Mouse (Mus musculus) inflammation-experienced regulatory T-cells (primary cell): ENCODE measurements around the gene Mcts1. TPM values are rescaled to one million over a fixed set of nuclear protein-coding genes. Genes with fewer than 3 reads are reported as not detected.

Experiments used
- polyA plus RNA-seq, 2 experiments: library from polyadenylated mRNA; unstranded; fragments of 100-300 nt; shearing (Covaris generic); gene quantifications; one replicate each; pipeline ENCODE4 v1.2.1; 2017

Mcts1 gene
- polyA plus RNA-seq, result 100 to 1,000 TPM; 128 to 150 TPM

DNA sequence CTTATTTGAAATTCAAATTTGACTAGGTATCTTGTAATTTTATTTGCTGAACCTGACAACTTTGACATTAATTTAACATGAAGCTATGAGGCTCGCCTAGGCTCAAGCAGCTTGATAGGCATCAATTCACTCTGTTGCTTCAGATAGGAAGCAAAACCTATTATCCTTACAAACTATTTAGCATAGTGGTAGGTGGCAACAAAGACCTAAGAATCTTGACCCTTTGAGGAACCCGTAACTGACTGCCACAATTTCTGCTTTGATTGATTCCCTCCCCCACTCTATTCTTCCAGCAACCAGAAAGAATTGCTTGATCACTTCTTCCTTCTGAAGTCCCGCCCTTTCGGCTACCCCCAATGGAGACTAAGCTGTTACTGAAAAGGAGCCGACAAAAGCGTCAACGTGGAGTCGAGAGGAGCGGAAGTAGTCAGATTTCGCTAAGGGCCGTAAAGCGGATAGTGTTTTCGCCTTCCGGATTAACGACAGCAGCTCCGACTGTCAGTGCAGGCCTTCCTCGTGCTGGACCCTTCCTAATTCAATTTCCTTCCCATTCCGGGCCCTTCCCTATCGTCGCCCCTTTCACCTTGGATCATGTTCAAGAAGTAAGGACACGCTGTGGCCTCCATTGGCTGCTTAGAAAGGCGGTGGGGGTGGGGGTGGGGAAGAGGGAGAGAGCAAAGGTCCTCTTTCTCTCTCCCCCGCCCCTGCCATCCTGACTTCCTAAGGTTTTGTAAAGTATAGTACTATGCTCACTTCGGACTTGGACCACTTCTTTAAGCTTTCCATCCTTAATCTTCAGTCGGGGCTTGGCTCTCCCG lies at the start of gene Mcts1:
TSS of gene Mcts1 (plus strand) at position 402 of the 818 bp plus-strand sequence.

DNA sequence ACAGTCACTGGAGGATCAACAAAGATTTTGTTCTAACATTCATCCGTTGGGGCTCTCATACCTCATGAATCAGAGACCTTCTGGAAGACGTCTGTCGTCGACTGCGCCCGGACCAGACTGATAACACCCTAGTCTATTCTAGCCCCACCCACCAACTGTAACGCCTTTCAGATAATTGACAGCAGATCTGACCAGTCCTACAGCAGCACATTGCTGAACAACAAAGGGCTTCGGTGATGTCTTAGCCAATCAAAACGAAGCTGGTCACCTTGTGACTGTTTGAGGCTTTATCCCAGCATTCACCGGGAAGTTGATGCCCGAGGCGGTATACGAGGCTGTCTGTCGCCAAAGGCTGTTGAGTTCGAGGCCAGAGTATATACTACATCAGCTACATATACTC lies 24.3 kb upstream of the Mcts1 start, which contains the start of gene Cul4b:
TSS of gene Cul4b (minus strand) at position 119 of the 400 bp plus-strand sequence.

DNA sequence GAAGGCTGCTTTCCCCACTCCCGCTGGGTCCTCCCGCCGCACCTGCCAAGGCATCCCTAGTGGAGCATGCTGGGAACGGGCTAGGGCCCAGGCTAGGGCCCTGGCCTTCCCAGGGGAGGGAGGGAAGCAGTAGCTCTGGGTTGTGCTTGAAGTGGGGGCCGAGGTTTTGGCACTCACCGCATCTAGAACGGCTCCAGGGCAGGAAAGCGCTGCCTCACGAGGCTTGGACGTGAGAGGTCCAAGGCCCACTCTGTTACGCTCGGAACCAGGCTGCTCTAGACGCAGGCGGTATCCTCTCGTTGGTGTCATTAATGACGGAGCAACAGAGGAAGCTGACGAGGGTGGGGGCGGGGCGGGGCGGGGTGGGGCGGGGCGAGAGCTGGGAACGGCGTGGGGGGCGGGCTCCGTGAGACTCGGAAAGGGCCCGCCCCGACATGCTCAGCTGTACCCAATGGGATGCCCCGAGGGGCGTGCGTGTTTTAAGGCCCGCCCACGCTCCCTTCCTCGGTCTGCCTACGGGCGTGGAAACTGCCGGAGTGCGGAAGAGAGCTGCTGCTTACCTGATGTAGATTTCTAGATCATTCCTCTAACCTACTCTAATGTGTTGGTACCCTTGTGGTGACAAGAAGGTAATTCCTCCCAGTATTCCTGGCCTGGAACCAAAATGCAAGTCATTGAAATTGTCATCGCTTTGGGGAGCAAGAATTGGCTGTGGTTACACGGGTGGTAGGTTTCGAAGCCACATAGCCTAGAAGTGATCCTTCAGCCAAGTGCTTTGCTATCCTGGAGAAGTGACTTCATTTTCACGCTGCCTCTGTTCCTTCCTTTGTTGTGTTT lies 34.6 kb downstream of the Mcts1 start, which contains the start of gene C1galt1c1:
TSS of gene C1galt1c1 (minus strand) at position 287 of the 837 bp plus-strand sequence.

Other genes starting within 250 kb of the Mcts1 start
- gene Lamp2, start 144.1 kb upstream of the Mcts1 start, polyA plus RNA-seq, result 10 to 100 TPM; 37.7 to 55.7 TPM
- gene Cul4b, start 24.4 kb upstream of the Mcts1 start, polyA plus RNA-seq, result 10 to 100 TPM; 28.4 to 29.3 TPM
- gene C1galt1c1, start 34.5 kb downstream of the Mcts1 start, polyA plus RNA-seq, result 10 to 100 TPM; 22.5 to 26.1 TPM
- under 1 TPM in 1 of 2 experiments, not detected in 1; 0.97 TPM for gene 6030498E09Rik, start 172.1 kb downstream of the Mcts1 start, polyA plus RNA-seq